Mouse (Mus musculus): ENCODE measurements around the gene Iffo2. TPM values are rescaled to one million over a fixed set of nuclear protein-coding genes. Genes with fewer than 3 reads are reported as not detected.

Gene Iffo2
- total and polyA plus RNA-seq, 3 experiments: 1.3 to 2.7 TPM; not detected in 1

GRCm38 (mm10) chr4:139540784-139541183 lies 10.4 kb downstream of the Iffo2 start:
- no peaks in the 10 kb centered on the region for H3K36me3 ChIP-seq (ENCODE audit: control insufficient read depth in 1 of 2, insufficient read depth in 2 of 2, low read length in 2 of 2)
- no peak overlapping the region for H3K4me3 ChIP-seq (ENCODE audit: control insufficient read depth in 1 of 2, insufficient read depth in 1 of 2, low read depth in 2 of 2, low read length in 2 of 2)
- H3K9me3 ChIP-seq (replicated peaks; ENCODE audit: insufficient read depth, low read length): no peaks in the 10 kb centered on the region
- TF ChIP-seq TBP (IDR thresholded peaks at IDR 0.05; ENCODE audit: low read depth, low read length) (no peak), ZKSCAN1 (IDR thresholded peaks at IDR 0.05; ENCODE audit: low read depth, low read length) (no peak), MAZ (IDR thresholded peaks at IDR 0.05; ENCODE audit: low read depth, low read length) (no peak), USF1 (IDR thresholded peaks at IDR 0.05; ENCODE audit: low read depth, low read length) (no peak), KAT2A (conservative IDR thresholded peaks at IDR 0.05; ENCODE audit: low read depth, low read length) (no peak), USF2 (IDR thresholded peaks at IDR 0.05; ENCODE audit: borderline replicate concordance in 1 of 2, insufficient read depth in 1 of 2, low read depth in 1 of 2, low read length in 2 of 2) (no peak), E2F4 (IDR thresholded peaks at IDR 0.05; ENCODE audit: borderline replicate concordance, low read depth, low read length) (no peak), TCF12 (IDR thresholded peaks at IDR 0.05; ENCODE audit: low read depth, low read length) (no peak), UBTF (IDR thresholded peaks at IDR 0.05; ENCODE audit: borderline replicate concordance, insufficient read depth, low read depth, low read length) (no peak), MXI1 (IDR thresholded peaks at IDR 0.05; ENCODE audit: low read depth, low read length) (no peak), CHD2 (IDR thresholded peaks at IDR 0.05; ENCODE audit: low read length) (no peak)
- H3K79me2 ChIP-seq (ENCODE audit: control insufficient read depth, insufficient read depth, low read length, poor library complexity): no peaks in the 10 kb centered on the region
- no peak for DNase-seq (ENCODE audit: low read depth, low spot score)
- no peaks in the 10 kb centered on the region; a peak in 1 of 4 replicates for H3K4me1 ChIP-seq (ENCODE audit: control insufficient read depth in 1 of 2, insufficient read depth in 2 of 2, low read length in 2 of 2)
- H3K27ac ChIP-seq (ENCODE audit: control insufficient read depth, low read depth, low read length): no peak overlapping the region
- no peak overlapping the region for H3K9ac ChIP-seq (ENCODE audit: control insufficient read depth, low read depth, low read length, poor library complexity, severe bottlenecking)
- no peaks in the 10 kb centered on the region; a peak in 2 of 4 replicates for H3K27me3 ChIP-seq (ENCODE audit: control insufficient read depth in 1 of 2, insufficient read depth in 2 of 2, low read length in 2 of 2)

- H3K9me3 ChIP-seq (replicated peaks; ENCODE audit: insufficient read depth, low read length): no peaks in the 10 kb centered on the region
- H3K4me3 ChIP-seq (ENCODE audit: control insufficient read depth in 1 of 2, insufficient read depth in 1 of 2, low read depth in 2 of 2, low read length in 2 of 2): no peak overlapping the region
- H3K36me3 ChIP-seq (ENCODE audit: control insufficient read depth in 1 of 2, insufficient read depth in 2 of 2, low read length in 2 of 2): no peaks in the 10 kb centered on the region
- H3K79me2 ChIP-seq (ENCODE audit: control insufficient read depth, insufficient read depth, low read length, poor library complexity): no peaks in the 10 kb centered on the region
- no peaks in the 10 kb centered on the region; a peak in 2 of 4 replicates for H3K27me3 ChIP-seq (ENCODE audit: control insufficient read depth in 1 of 2, insufficient read depth in 2 of 2, low read length in 2 of 2)
- no peak overlapping the region for H3K27ac ChIP-seq (ENCODE audit: control insufficient read depth, low read depth, low read length)
- no peak for DNase-seq (ENCODE audit: low read depth, low spot score)
- no peaks in the 10 kb centered on the region for H3K4me1 ChIP-seq (ENCODE audit: control insufficient read depth in 1 of 2, insufficient read depth in 2 of 2, low read length in 2 of 2)
- no peak overlapping the region for H3K9ac ChIP-seq (ENCODE audit: control insufficient read depth, low read depth, low read length, poor library complexity, severe bottlenecking)
- TF ChIP-seq POLR2A (IDR thresholded peaks at IDR 0.05; ENCODE audit: control insufficient read depth in 1 of 2, insufficient read depth in 1 of 2, low read depth in 1 of 2, low read length in 2 of 2, poor library complexity in 1 of 2) (no peak), ZC3H11A (IDR thresholded peaks at IDR 0.05; ENCODE audit: low read depth, low read length) (no peak), ELF1 (IDR thresholded peaks at IDR 0.05; ENCODE audit: low read depth, low read length) (no peak), RAD21 (IDR thresholded peaks at IDR 0.05; ENCODE audit: low read depth, low read length) (no peak), NRF1 (IDR thresholded peaks at IDR 0.05; ENCODE audit: insufficient read depth, low read depth, low read length, poor library complexity, severe bottlenecking) (no peak), MAFK (IDR thresholded peaks at IDR 0.05; ENCODE audit: borderline replicate concordance, low read depth, low read length) (no peak), MEF2A (IDR thresholded peaks at IDR 0.05; ENCODE audit: extremely low read depth, insufficient replicate concordance, low read depth, low read length, poor library complexity, severe bottlenecking) (no peak), USF1 (IDR thresholded peaks at IDR 0.05; ENCODE audit: low read depth, low read length) (no peak), ZKSCAN1 (IDR thresholded peaks at IDR 0.05; ENCODE audit: low read depth, low read length) (no peak), TAL1 (IDR thresholded peaks at IDR 0.05; ENCODE audit: low read length) (no peak), CHD2 (IDR thresholded peaks at IDR 0.05; ENCODE audit: low read length) (no peak), USF2 (IDR thresholded peaks at IDR 0.05; ENCODE audit: borderline replicate concordance in 1 of 2, insufficient read depth in 1 of 2, low read depth in 1 of 2, low read length in 2 of 2) (no peak)
These were observed 15.4 kb downstream of the Iffo2 start for GRCm38 (mm10) chr4:139545791-139546190.
